Mouse (Mus musculus) testis, adult 2 months (tissue): ENCODE data around the gene Tex52. TPM values are rescaled to one million over a fixed set of nuclear protein-coding genes. Genes with fewer than 3 reads are reported as not detected.
A peak's percentile ranks its signal among the peaks of the same experiment; 100 is the strongest.

ENCODE experiments used
- H3K27ac ChIP-seq: fragments of 200-500 bp; 2 replicates; pipeline ENCODE4 v1.5.1; 2012; ENCODE audit warnings: low read depth, low read length; ENCODE audit not compliant: control insufficient read depth, insufficient read depth
- H3K27me3 ChIP-seq: fragments of 200-500 bp; 2 replicates; pipeline ENCODE4 v1.6.1; 2012; ENCODE audit warnings: mild to moderate bottlenecking, low read length, moderate library complexity; ENCODE audit not compliant: control insufficient read depth, insufficient read depth
- H3K36me3 ChIP-seq: fragments of 200-500 bp; 2 replicates; pipeline ENCODE4 v1.6.1; 2012; ENCODE audit warnings: mild to moderate bottlenecking, low read length; ENCODE audit not compliant: control insufficient read depth, insufficient read depth
- H3K4me1 ChIP-seq: fragments of 200-500 bp; 2 replicates; pipeline ENCODE4 v1.6.1; 2012; ENCODE audit warnings: low read length; ENCODE audit not compliant: control insufficient read depth, insufficient read depth
- H3K4me3 ChIP-seq: fragments of 200-500 bp; 2 replicates; pipeline ENCODE4 v1.5.1; 2012; ENCODE audit warnings: low read depth, mild to moderate bottlenecking, low read length, moderate library complexity, mixed read lengths; ENCODE audit not compliant: control insufficient read depth
- CTCF ChIP-seq: fragments of 200-500 bp; IDR thresholded peaks from 2 replicates; pipeline ENCODE4 v1.5.1; 2012; ENCODE audit warnings: low read depth, mild to moderate bottlenecking, inconsistent platforms, low read length, moderate library complexity; ENCODE audit not compliant: control insufficient read depth, insufficient read depth, insufficient replicate concordance
- POLR2A ChIP-seq: fragments of 200-500 bp; IDR thresholded peaks from 2 replicates; pipeline ENCODE4 v1.6.1; 2012; ENCODE audit warnings: low read depth, mild to moderate bottlenecking, inconsistent platforms, low read length, moderate library complexity; ENCODE audit not compliant: control insufficient read depth
- polyA plus RNA-seq: library from polyadenylated mRNA; depleted of rRNA; stranded (reverse); fragments of >200 nt; gene quantifications from 2 replicates; pipeline ENCODE4 v1.2.3, GENCODE M21; 2012; rRNA removed

Gene Tex52
- polyA plus RNA-seq, result 44.5 and 49.1 TPM in 2 replicates

DNA sequence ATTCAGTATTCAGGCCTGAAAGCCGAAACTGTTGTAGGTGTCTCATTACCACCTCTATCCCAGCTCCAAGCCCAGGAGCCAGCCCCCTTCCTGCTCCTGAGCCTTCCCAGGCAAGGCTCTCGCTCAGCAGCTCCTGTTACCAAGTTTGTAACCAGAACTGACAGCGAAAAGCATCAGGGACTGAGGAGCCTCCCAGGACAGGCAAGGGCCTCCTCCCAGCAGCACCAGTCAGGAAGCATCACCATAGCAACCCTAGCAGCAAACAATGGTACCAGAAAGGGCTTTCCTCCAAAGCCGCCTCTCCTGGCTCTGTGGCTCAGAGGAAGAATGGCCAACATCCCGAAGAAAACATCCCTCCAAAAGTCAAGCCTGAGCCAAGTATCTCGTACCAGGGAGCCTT lies at the start of gene Tex52, which contains the start of gene Gm44596:
Tex52 (plus strand) TSS at position 265 of the 400 bp plus-strand sequence.
Gm44596 (plus strand) TSS at position 312 of the 400 bp plus-strand sequence.
- H3K27ac ChIP-seq, result peak within 1 kb of the TSS; percentile 51
- no peaks in the 10 kb centered on the region for H3K27me3 ChIP-seq
- TF ChIP-seq POLR2A, result 0 out of 2 replicates have a peak, but pooled peaks have one; percentile 12
- TF ChIP-seq CTCF, result no peak
- H3K4me1 ChIP-seq, result peaks cover 2% of the 10 kb centered on the region; the same call in 1 of the 2 replicates
- H3K36me3 ChIP-seq, result no peaks in the 10 kb centered on the region; the same call in 1 of the 2 replicates
- peak within 1 kb of the TSS; percentile 69 for H3K4me3 ChIP-seq

DNA sequence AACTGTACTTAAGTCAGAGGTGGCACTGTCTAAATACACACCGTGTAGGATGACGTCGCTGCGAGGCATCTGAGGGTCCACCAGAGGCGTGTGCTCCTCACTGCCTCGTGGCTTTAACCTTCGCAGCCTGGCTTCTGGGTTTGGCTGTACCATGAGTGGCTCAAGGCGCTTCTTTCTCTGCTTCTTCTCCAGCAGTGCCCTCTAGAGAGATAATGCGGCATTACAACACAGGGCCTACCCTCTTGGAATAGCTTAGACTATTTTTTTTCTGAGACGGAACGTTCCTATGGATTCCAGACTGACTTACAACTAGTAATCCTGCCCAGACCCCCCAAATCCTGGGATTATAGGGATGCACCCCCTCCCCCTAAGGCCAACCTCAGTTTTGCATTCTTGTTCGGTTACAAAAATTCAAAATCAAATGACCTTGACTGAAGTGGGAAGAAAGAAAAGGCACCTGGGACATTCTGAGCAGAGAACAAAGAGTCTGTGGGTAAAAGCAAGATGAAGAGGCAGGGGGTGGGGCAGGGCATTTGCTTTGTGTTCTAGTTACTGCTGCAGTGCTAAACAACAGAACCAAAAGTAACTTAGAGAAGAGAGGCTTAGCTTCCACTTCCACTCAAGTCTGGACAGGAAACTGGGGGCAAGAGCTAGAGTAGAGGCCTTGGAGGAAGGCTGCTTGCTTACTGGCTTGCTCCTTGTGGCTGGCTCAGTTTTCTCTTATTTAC lies 40.7 kb upstream of the Tex52 start:
- peak; percentile 40; the same call in 1 of the 2 replicates for TF ChIP-seq CTCF
- TF ChIP-seq POLR2A, result no peak
- no peak overlapping the region for H3K4me3 ChIP-seq
- H3K27ac ChIP-seq, result no peak overlapping the region

DNA sequence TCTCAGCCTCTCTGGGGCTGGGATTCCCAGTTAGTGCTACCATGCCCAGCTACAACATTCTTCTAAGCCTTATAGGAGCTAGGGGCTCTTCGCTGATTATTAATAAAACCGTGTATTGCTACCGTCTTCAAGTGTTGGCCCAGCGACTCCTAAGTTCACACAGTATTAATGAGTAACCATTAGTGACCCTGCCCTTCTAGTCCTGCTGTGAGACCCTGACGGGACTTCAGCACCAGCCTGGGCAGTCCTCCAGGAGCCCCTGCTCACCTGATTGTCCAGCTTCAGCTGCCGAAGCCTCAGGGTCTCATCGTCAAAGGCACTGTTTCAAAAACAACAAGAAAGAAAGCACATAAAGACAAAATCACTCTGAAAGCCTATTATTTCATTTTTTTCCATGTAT lies 37.8 kb upstream of the Tex52 start:
- no peak overlapping the region for H3K4me3 ChIP-seq
- no peaks in the 10 kb centered on the region for H3K27me3 ChIP-seq
- H3K27ac ChIP-seq, result no peak overlapping the region
- TF ChIP-seq POLR2A, result no peak
- no peak for TF ChIP-seq CTCF
- no peaks in the 10 kb centered on the region for H3K4me1 ChIP-seq
- H3K36me3 ChIP-seq, result no peaks in the 10 kb centered on the region

More for the DNA sequence above, 40.7 kb upstream of the Tex52 start:
- H3K4me1 ChIP-seq, result no peaks in the 10 kb centered on the region
- H3K36me3 ChIP-seq, result no peaks in the 10 kb centered on the region
- no peaks in the 10 kb centered on the region for H3K27me3 ChIP-seq

DNA sequence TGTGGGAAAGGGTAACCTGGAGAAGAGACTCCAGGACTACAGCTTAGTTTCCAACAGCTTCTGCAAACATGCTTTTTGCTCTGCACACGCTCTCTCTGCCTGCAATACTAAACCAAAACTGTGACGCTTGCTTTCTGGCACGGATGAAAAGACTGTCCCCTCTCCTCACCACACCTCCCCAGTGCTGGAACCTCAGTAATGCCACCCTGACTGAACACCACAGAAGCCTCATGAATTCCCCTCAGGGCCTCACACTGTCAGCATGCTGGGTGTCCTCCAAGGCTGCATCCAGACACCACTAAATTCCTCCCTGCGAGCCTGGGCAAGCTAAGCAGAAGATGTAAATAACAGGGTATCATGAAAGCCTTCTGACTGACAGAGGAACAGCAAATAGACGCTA lies 36.4 kb upstream of the Tex52 start:
- no peak overlapping the region for H3K4me3 ChIP-seq
- no peak for TF ChIP-seq CTCF
- no peak for TF ChIP-seq POLR2A
- H3K36me3 ChIP-seq, result no peaks in the 10 kb centered on the region
- no peaks in the 10 kb centered on the region for H3K4me1 ChIP-seq
- H3K27me3 ChIP-seq, result no peaks in the 10 kb centered on the region
- H3K27ac ChIP-seq, result no peak overlapping the region

DNA sequence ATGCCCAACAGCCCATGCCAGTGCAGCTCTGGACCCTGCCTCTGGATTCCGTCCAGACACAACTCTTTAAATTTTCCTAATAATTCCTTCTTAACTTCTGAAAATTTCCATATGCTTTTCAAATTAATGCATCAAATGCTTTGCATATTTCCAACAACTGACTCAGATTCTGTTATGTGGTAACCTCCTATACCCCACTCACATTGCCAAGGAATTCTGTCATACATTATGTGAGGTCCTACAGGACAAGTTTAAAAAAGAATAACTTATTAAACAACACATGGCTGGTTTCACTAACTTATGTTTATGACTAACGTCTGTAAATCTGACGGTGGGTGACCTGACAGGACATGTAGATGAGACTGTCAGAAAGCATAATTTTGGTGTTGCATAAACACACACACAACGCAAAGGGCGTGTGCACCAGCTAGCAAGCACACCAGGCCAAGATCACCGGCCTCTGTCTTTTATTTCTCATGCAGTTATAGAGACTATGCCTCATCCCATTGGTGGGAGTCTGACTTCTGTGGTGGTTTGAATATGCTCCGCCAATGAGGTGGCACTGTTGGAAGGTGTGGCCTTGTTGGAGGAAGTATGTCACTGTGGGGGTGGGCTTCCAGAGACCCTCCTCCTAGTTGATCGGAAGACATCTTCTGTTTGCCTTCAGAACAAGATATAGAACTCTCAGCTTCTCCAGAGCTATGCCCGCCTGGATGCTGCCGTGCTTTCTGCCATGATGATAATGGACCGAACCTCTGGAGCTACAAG lies 33.1 kb upstream of the Tex52 start:
- no peaks in the 10 kb centered on the region for H3K4me1 ChIP-seq
- H3K4me3 ChIP-seq, result no peak overlapping the region
- no peak overlapping the region for H3K27ac ChIP-seq
- no peak for TF ChIP-seq POLR2A
- TF ChIP-seq CTCF, result no peak
- H3K27me3 ChIP-seq, result no peaks in the 10 kb centered on the region
- H3K36me3 ChIP-seq, result no peaks in the 10 kb centered on the region

DNA sequence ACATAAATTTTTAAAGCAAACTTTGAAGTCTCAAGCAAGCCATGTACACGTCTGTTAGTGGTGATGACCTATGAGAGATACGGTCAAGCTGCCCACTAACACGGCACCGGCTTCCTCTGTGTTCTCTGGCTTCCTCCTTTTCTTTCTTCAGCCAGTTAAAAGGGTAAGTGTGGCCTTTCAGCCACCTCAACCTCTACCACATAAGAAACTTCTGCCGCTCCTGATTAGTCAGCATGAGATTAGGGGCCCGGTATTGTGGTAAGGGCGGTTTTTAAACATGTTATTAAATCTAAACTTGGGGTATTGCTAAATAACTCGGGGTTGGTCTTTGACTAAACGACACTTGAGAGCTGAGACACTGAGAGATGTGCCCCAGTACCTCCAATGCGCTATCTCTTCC lies 29.6 kb upstream of the Tex52 start:
- no peak overlapping the region for H3K27ac ChIP-seq
- H3K4me3 ChIP-seq, result no peak overlapping the region
- H3K36me3 ChIP-seq, result no peaks in the 10 kb centered on the region
- TF ChIP-seq POLR2A (no peak), CTCF (no peak)
- no peaks in the 10 kb centered on the region for H3K27me3 ChIP-seq
- no peaks in the 10 kb centered on the region for H3K4me1 ChIP-seq

DNA sequence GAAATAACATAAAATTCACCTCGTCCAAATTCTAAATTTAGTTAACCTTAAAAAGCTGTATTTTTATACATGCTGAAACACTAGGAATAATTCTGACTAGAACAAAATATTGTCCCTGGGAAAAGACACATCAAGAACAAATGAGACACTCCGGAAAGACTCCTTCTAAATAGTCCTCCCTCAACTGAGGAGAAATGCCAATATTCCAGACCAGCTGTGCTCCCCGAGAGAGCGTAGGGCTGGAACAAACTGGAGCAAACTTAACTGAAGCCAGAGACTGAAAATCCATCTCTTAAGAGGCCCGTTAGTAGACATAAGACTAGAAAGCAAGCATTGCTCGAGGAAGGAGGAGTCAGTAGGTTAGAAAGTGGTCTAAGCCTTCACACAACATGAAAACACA lies 28.5 kb upstream of the Tex52 start:
- Histone ChIP-seq H3K27me3 (no peaks in the 10 kb centered on the region), H3K36me3 (no peaks in the 10 kb centered on the region), H3K27ac (no peak overlapping the region; the same call in 1 of the 2 replicates), H3K4me3 (no peak overlapping the region), H3K4me1 (no peaks in the 10 kb centered on the region)
- TF ChIP-seq CTCF (no peak), POLR2A (no peak)
